Mouse (Mus musculus) adrenal gland, adult 8-10 months (tissue): Measurements from ENCODE around the gene Tent5c. TPM values are rescaled to one million over a fixed set of nuclear protein-coding genes. Genes with fewer than 3 reads are reported as not detected.
A peak's percentile ranks its signal among the peaks of the same experiment; 100 is the strongest.
"Not testable (repeated sequence)": the region's sequence is repeated elsewhere in the genome, so short reads cannot be mapped to it uniquely, and the experiment has no call there.

Source experiments
- DNase-seq: peaks from one replicate; pipeline ENCODE4 v3.0.0; 2022
- total RNA-seq, 4 experiments: library from RNA; stranded (reverse); gene quantifications; 2 replicates each; pipeline ENCODE4 v1.2.4; 2022

Tent5c gene
- total RNA-seq, 4 experiments from 2014 or later = 3.5 to 8.8 (median 5.1) TPM

DNA sequence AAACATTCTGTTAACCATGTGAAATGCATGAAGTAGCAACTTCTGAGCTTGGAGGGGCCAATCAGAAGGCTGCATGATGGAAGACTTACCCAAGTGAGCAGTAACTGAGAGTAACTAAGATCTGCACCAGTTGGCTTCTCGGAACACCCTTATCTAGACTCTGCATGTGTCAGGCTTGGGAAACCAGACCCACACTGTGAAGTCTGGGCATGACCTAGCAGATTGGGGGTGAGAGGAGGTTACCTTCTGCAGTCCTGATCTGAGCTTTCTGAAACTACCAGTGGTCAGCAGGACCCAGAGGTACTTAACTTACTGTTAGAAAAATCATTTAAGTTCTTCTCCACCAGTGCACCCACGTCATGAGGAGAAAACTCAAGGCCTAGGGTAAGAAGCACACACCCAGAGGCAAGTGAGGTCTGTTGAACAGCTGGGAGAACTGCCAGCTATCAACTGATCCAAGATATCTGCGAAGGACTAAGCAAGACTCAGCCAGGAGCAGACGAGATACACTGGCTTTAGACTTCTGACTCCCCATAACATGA is 50.6 kb downstream of the Tent5c start:
- no peak for DNase-seq

DNA sequence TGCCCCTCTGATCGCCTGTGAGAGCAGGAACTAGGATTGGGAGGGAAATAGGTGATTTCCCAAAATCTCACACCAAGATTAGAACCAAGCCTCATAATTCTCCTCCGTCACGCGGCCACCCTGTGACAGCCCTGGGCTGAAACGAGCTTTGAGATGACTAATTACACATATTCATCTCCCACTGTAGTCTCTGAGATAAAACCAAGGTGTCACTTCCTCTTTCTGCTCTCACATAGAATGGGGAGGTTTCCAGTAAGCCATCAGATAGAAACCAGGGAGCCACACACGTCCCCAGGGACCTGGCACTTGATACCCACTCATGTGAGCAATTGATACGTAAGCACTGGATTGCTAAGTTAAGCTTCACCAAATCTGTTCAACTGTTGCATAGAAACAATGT is 52.4 kb downstream of the Tent5c start:
- no peak for DNase-seq

DNA sequence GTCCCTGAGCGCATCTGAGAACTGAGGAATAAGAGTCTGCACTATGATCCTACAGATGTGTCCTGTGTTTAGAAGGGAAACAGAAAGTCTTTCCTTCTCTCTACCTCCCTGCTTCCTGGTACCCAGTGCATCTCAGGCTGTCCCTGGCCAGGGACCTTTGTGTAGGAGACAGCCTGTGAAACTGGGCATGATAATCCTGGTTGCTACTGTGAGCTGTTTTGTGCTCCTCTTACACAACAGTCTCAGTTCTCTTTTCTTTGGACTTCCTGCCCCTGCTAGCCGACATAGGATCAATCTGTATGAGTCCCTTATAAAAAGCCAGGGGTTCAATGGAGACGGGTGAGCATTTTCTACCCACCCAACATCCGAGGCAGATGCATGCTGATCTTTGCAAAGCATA is 57.4 kb downstream of the Tent5c start:
- DNase-seq = no peak

DNA sequence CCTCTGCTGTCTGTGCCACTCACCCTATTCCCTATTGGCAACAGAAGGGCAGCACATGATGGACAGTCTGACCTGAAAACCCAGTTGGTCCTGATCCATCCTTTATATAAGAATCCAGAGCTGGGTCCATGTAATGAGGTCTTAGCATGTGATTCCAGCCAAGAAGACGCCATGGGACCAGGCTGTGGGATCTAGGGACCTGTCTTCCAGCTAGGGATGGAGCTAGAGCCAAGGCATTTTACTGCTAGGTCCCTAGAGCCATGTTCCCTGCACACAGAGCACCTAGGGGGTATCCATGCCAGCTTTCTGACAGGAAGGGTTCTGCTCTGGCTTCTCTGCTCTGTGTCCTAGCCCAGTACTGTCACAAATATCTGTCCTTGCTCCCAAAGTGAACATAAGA is 58.4 kb downstream of the Tent5c start:
- DNase-seq = no peak

DNA sequence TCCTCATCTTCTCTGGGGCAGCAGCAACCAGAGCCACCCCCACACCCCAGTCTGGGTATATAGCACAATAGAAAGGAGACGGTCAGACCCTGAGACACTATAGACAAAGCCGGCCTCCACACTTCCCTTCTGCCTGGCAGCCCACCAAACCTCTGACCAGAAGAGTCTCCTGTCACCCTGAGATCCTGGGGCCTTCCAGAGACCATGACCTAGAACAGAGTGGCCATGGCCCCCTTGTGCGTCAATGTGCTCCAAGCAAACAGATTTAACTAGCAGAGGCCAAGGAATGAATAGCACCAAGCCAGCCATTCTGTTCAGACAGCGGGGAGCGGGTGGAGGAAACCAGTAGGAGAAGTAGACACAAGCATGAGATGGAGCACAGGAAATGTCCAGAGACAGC is 59.0 kb downstream of the Tent5c start:
- DNase-seq = peak; percentile 23

DNA sequence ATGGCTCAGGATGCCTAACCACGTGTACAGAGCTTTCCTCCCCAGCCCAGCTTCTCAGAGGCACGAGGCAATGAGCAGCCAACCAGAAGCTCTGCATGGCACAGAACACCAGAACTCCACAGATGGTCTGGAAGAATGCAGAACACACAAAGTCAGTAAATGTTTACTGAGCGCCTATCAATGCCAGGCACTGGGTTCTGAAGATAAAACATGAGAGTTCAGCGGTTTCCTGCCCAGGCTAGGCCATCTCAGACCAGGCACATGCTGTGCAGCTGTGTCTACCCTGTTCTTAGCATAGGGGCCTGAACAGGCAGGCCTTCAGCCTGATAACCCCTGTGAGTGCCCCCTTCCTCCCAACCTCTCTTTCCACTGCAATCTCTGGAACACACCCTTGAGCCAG is 59.5 kb downstream of the Tent5c start:
- DNase-seq = no peak

DNA sequence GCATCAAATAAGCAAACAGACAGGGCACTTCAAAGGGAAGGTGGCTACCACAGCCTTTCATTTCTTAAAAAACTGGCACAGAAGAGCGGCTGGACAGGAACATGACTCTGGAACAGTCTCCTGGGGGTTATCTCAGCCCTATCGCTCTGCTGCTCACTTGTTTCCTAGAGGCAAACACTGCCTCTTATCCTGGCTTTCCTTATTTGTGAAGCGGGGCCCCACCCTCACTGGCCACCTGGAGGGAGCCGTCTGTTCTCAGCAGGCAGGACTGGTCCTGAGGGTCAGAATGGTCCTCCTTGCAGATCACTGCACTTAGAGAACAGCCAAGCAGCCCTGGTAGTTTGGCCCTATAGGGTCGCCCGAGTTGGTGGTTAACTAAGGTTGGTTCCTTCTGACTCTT is 61.6 kb downstream of the Tent5c start:
- no peak for DNase-seq

DNA sequence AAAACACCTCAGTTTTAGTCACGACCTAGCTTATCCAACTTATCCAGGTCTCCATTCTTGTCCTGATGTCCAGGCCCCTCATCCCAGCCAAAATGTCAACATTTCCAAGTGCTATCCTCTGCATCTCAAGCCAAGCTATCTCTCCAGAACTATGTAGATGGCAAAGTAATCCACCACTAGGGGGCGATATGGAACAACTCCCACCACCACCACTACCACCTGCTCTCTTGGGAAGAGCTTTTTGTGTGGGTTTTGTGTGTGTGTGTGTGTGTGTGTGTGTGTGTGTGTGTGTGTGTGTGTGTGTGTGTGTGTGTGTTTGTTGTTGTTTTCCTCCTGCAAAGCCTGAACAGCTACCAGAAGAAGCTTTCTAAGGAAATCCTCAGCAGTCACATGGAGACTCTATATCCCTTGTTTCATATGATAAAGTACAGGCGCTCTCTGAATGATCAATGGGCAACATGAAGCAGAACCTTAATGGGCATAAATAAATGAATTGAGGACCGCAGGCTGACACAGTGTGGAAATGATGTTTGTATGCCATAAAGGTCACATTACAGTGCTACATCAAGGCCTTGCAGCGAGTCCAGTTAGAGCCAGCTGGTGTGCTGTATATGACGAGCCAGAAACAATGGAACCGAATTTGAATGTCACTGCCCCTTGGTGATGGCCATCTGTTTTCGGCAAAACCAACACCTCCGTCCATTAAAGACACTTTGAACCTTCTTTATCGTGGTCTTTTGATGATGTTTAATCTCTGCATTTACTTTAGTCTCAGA is 66.5 kb downstream of the Tent5c start:
- peak; percentile 18 for DNase-seq

DNA sequence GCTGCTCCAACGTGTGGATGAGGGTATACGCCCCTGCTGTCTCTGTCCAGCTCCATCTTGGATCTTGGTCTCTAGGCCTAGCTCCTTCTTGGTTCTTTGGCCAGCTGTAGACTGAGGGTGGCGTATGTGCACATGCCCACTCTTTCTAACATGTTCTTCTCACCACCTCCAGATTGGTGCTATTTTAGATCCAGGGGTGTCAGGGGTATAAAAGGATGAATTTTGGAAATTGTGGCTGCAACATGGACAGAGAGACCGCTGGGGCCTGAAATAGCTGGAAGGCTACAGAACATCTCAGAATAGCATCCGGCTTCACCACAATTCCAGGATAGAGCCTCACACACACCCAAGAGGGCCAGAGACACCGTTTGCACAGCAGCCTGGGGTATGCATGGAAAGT is 67.8 kb downstream of the Tent5c start:
- no peak for DNase-seq

DNA sequence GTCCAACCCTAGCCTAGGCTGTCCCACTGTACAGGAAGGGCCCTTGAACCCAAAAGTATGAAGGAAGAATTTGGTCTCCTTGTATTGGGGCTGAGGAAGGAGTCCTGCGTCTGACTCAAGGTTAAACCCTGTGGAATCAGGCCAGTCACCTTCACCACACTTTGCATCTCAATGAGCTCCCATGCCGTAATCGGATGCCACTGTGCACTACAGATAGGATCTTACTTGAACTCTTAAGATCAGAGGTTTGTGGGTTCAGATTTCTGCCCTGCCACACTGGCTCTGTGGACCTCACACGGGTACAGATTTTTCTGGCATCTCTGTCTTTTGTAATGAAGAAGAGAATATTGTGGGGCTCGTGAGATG is 68.5 kb downstream of the Tent5c start:
- no peak for DNase-seq

DNA sequence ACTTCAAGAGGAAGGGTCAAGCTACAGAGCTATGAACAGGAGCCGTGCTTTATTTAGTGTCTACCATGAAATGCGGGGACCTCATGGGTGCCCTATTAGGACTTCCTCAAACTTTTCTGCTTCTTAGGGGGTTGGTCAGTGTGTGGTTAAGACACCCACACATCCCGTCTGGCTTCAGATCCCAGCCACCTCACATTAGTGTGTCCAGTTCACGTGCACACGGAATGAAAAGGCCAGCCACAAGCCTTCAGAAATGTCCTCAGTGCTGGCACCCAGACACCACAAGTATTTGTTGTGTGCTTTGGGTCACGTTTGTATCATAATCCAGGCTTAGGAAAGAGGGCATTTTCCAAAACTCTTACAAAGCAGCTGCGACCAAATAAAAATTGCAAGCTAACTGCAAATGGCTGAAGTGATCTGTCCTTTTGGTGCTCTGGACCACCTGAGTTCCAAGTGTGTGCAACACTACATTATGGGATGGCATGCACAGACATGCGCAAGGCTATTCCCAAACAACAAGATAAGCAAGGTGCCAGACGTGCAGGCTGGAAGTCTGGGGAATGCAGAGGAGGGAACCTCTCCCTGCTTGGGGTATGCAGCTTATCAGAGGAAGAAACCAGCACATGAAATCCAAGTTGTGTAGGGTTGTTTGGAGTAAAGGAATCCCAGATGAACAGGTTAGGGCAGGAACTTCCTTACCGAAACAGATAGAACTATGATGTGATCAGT is 69.0 kb downstream of the Tent5c start:
- no peak for DNase-seq

DNA sequence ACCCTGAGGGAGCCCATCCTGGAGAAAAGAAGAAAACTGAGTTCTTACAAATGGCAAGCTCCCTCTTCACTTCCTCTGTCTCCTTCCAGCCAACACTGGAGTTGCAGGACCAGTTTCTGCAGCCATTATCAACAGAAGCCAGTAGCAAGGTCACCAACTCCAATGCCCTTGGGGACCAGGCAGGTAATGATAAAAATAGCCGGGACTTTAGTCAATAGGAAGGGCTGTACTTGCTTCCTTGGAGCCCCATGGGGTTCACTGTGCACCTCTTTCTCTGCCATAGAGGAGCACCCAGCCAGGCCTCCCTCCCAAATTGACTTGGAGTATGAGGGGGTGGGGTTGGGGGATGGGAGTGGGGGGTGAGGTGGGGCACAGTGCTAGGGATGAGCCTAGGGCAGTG is 70.7 kb downstream of the Tent5c start:
- DNase-seq = no peak

DNA sequence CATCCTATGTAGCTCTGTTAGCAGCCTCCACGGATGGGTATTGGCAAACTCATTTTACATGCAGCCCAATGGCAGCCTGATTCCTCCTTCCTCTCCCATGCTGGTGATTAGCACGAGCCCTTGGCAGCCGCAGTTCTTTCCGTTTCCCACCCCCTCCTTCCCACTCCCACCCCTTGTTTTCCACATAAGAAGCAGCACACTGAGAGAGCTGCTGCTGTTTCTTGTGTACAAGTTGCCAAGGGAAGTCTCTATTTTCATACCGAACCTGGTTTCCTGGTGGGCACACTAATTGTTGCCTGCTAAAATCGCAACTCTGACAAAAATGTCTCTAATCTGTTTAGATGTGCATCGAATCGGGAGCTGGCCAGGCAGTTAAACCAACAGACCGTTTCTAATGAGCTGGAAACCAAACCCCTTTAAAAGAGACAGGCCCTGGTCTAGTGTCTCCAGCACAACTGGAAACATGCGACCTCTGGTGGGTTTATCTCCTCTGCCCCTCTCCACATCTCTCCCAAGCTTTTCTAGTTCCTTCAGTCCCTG is 71.3 kb downstream of the Tent5c start:
- no peak for DNase-seq

DNA sequence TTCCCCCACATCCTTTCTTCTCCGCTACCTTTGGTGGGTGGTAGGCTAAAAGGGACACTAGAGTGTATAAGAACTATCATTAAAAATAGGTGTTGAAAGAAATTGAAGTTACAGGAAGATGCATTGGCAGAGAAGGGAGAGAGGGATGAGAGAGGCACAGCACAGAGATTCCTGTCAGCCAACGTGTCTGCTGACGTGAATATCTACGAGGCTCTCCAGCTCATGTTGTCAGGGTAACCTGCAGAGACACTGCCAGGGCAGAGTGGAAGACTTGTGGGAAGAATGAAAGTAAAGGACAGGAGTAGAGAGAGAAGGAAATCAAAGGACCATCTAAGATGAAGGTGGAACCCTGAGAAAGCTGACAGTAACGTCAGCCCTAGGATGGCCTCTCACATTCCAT is 73.5 kb downstream of the Tent5c start:
- DNase-seq = no peak

DNA sequence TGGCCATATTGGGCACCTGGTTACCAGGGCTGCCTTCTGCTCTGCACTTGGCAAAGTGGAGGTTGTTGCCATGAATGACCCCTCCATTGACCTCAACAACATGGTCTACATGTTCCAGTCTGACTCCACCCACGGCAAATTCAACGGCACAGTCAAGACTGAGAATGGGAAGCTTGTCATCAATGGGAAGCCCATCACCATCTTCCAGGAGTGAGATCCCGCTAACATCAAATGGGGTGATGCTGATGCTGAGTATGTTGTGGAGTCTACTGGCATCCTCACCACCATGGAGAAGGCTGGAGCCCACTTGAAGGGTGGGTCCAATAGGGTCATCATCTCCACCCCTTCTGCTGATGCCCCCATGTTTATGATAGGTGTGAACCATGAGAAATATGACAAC is 75.5 kb downstream of the Tent5c start:
- DNase-seq = not testable (repeated sequence)

DNA sequence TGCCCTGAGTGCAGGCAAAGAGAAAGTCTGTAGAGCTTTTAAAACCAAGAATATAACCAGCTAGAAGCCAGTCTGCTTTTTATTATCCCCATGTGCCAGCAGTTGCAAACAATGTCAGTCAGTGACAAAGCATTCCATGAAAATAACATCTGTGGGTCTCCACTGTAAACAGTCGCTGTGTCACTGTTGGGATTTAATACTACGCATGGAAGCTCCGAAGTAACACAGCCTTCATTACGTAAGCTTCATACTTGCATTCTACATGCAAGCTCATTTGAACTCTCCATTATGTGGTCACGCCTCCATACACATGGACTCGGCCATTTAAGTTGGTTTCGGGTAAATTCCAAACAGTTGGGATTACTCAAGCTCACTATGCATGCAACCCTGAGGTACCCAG is 77.2 kb downstream of the Tent5c start:
- no peak for DNase-seq

DNA sequence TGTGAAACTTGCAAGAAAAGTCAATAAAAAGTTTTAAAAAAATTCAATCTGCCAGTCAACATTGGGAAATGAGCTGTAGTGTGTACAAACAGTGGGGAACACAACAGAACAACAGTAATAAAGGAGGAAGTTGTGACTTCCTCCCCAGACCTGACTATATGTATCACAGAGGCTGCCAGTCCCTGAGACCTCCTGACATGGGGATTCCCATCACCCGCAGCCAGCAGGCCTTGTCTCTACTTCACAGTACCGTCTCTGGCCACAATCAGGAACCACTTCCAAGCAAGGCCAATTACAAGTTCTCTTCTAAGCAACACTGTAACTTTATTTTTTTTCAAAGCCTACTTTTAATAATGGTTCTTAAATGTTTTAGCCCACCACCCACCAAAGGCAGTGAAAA is 79.8 kb downstream of the Tent5c start:
- no peak for DNase-seq

DNA sequence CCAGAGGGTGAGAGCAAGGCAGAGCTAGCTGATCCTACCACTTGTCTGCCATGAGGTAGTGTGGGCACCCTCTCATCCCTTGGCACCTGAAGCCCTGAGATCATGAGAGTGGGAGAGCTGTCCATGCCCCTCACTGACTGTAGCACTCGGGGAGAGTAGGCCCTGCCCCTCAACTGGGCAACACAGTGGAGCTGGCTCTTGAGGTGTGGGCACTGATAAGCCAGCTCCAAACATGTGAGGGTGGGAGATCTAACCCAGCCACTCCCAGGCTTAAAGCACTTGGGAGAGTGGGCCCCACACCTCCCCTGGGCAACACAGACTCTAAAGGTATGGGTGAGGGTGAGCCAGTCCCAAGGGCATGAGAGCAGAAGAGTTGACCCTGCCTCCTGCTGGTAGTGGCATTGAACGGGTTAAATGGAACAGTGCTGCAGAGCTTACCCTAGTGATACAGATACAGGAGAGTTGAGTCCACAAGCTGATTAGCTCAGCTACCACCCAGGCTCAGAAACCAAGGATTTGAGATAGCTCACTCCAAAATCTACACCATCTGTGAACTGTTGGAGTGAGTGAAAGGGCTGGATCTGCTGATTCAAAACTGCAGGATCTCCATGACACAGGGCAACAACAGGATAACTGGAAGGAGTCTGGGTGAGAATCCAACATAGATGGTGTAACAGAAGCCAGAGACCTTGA is 80.6 kb downstream of the Tent5c start:
- no peak for DNase-seq

DNA sequence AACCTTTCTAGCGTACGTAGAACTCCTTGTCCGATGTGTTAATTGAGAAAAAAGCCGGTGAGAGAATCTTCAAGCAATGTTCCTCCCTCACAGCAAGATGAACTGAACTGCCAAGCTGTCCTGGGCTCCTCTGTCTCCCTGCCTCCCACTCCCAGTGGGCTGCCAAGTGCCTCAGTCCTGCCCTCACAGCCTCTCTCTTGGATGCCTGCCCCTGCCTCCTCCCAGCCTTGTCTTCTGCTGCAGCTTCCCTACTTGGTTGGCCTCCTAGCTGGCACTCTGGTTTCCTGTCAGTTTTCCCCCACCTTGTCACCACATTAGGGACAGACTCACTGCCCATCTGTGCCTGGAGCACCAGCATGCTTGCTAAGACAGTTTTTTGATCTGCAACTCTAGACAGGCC is 86.5 kb downstream of the Tent5c start:
- DNase-seq = no peak
